Mouse (Mus musculus) neural tube, embryonic 11.5 days (tissue): ENCODE results near the gene 2010003K11Rik. TPM values are rescaled to one million over a fixed set of nuclear protein-coding genes. Genes with fewer than 3 reads are reported as not detected.
A peak's percentile ranks its signal among the peaks of the same experiment; 100 is the strongest.

Experiments used
- ATAC-seq: fragments of 200-750 bp; cut with Nextera tagmentation; 2 replicates; pipeline ENCODE4 v1.8.0; 2017; ENCODE audit warnings: moderate number of reproducible peaks, mild to moderate bottlenecking, moderate TSS enrichment, moderate library complexity; ENCODE audit not compliant: insufficient read depth, low FRiP score, low TSS enrichment
- DNase-seq: peaks from one replicate; pipeline ENCODE4 v3.0.0-alpha.2; 2015; ENCODE audit warnings: low spot score
- H3K27ac ChIP-seq: fragments of 300-500 bp; sonication (generic); 2 replicates; pipeline ENCODE4 v1.5.1; 2014; ENCODE audit warnings: low read depth, mild to moderate bottlenecking, low read length
- H3K27me3 ChIP-seq: fragments of 300-500 bp; sonication (generic); 2 replicates; pipeline ENCODE4 v1.6.1; 2014; ENCODE audit warnings: mild to moderate bottlenecking, low read length, mixed read lengths; ENCODE audit not compliant: control insufficient read depth, insufficient read depth
- H3K36me3 ChIP-seq: fragments of 300-500 bp; sonication (generic); 2 replicates; pipeline ENCODE4 v1.6.1; 2014; ENCODE audit warnings: mild to moderate bottlenecking, low read length, moderate library complexity, mixed read lengths; ENCODE audit not compliant: control insufficient read depth, insufficient read depth
- H3K4me1 ChIP-seq: fragments of 300-500 bp; sonication (generic); 2 replicates; pipeline ENCODE4 v1.6.1; 2014; ENCODE audit warnings: low read length, mixed read lengths; ENCODE audit not compliant: control insufficient read depth, insufficient read depth
- H3K4me2 ChIP-seq: fragments of 300-500 bp; sonication (generic); 2 replicates; pipeline ENCODE4 v1.6.1; 2014; ENCODE audit warnings: low read depth, mild to moderate bottlenecking, moderate library complexity
- H3K4me3 ChIP-seq: fragments of 300-500 bp; sonication (generic); 2 replicates; pipeline ENCODE4 v1.5.1; 2014; ENCODE audit warnings: low read depth, low read length
- H3K9ac ChIP-seq: fragments of 300-500 bp; sonication (generic); 2 replicates; pipeline ENCODE4 v1.6.1; 2014; ENCODE audit warnings: mild to moderate bottlenecking, low read length
- H3K9me3 ChIP-seq: fragments of 300-500 bp; sonication (generic); 2 replicates; pipeline ENCODE4 v1.6.1; 2016; ENCODE audit warnings: low read length; ENCODE audit not compliant: control insufficient read depth
- WGBS: fragments of 180-500 bp; shearing (Covaris S2); extraction: QIAGEN DNeasy Blood & Tissue Kit; methylation state at CpG from one replicate; pipeline ENCODE4 v1.1.7; 2014; 5-methylcytosine and 5-hydroxymethylcytosine counted together
- polyA plus RNA-seq: library from polyadenylated mRNA; unstranded; fragments of >200 nt; fragmentation: Nextera tagmentation; extraction: Ambion mirVana; gene quantifications from 2 replicates; pipeline ENCODE4 v1.2.1, GENCODE M21; 2014

Gene 2010003K11Rik
- polyA plus RNA-seq, 1 experiment from 2014 or later: not detected

GRCm38 (mm10) chr19:4476601-4477257, 21.7 kb downstream of the 2010003K11Rik start:
- peaks cover 25% of the 10 kb centered on the region for H3K27me3 ChIP-seq
- no peak overlapping the region for H3K27ac ChIP-seq
- H3K4me2 ChIP-seq: peak overlapping the region; percentile 92
- DNase-seq (peak; percentile 52), ATAC-seq (no peak)
- H3K9me3 ChIP-seq: no peaks in the 10 kb centered on the region
- H3K9ac ChIP-seq: peak overlapping the region; percentile 49
- under 1% methylated on average over 57 of the region's 70 CpGs for WGBS
- H3K36me3 ChIP-seq: no peaks in the 10 kb centered on the region
- H3K4me1 ChIP-seq: no peaks in the 10 kb centered on the region
- H3K4me3 ChIP-seq: peak overlapping the region; percentile 51

- WGBS: 78% methylated on average over 11 of the region's 11 CpGs
- H3K4me2 ChIP-seq: no peak overlapping the region
- H3K9ac ChIP-seq: no peak overlapping the region
- no peaks in the 10 kb centered on the region for H3K9me3 ChIP-seq
- no peak overlapping the region for H3K4me3 ChIP-seq
- H3K4me1 ChIP-seq: no peaks in the 10 kb centered on the region
- no peak for DNase-seq
- H3K27ac ChIP-seq: no peak overlapping the region
- H3K27me3 ChIP-seq: peaks cover 25% of the 10 kb centered on the region
- no peaks in the 10 kb centered on the region for H3K36me3 ChIP-seq
- ATAC-seq: no peak
Observed at GRCm38 (mm10) chr19:4475224-4475925, 23.0 kb downstream of the 2010003K11Rik start.

GRCm38 (mm10) chr19:4474739-4475138, 23.6 kb downstream of the 2010003K11Rik start:
- Histone ChIP-seq H3K4me3 (no peak overlapping the region), H3K27me3 (peaks cover 25% of the 10 kb centered on the region), H3K4me2 (no peak overlapping the region), H3K9me3 (no peaks in the 10 kb centered on the region), H3K27ac (no peak overlapping the region), H3K4me1 (no peaks in the 10 kb centered on the region), H3K36me3 (no peaks in the 10 kb centered on the region), H3K9ac (no peak overlapping the region)
- no peak for ATAC-seq
- WGBS: 62% methylated on average over 3 of the region's 3 CpGs
- no peak for DNase-seq

- Histone ChIP-seq H3K4me2 (no peak overlapping the region), H3K9ac (no peak overlapping the region), H3K27ac (no peak overlapping the region), H3K36me3 (no peaks in the 10 kb centered on the region), H3K27me3 (peaks cover 25% of the 10 kb centered on the region), H3K9me3 (no peaks in the 10 kb centered on the region), H3K4me3 (no peak overlapping the region), H3K4me1 (no peaks in the 10 kb centered on the region)
- DNase-seq (no peak), ATAC-seq (no peak)
- WGBS: 89% methylated on average over 5 of the region's 5 CpGs
Observed at GRCm38 (mm10) chr19:4473549-4473948, 24.8 kb downstream of the 2010003K11Rik start.

- Histone ChIP-seq H3K9ac (no peak overlapping the region), H3K4me2 (no peak overlapping the region), H3K36me3 (no peaks in the 10 kb centered on the region), H3K9me3 (no peaks in the 10 kb centered on the region), H3K4me3 (no peak overlapping the region), H3K27me3 (no peaks in the 10 kb centered on the region), H3K27ac (no peak overlapping the region), H3K4me1 (no peaks in the 10 kb centered on the region)
- DNase-seq (no peak), ATAC-seq (no peak)
- WGBS: 32% methylated on average over 5 of the region's 5 CpGs
Observed at GRCm38 (mm10) chr19:4468363-4468762, 30.0 kb downstream of the 2010003K11Rik start.

- Histone ChIP-seq H3K4me3 (no peak overlapping the region), H3K4me1 (no peaks in the 10 kb centered on the region), H3K9ac (no peak overlapping the region), H3K27me3 (no peaks in the 10 kb centered on the region), H3K27ac (no peak overlapping the region), H3K36me3 (no peaks in the 10 kb centered on the region), H3K9me3 (no peaks in the 10 kb centered on the region), H3K4me2 (no peak overlapping the region)
- no peak for ATAC-seq
- 81% methylated on average over 4 of the region's 4 CpGs for WGBS
- DNase-seq: no peak
Observed at GRCm38 (mm10) chr19:4464666-4465065, 33.7 kb downstream of the 2010003K11Rik start.

GRCm38 (mm10) chr19:4461981-4462380, 36.4 kb downstream of the 2010003K11Rik start:
- no peak overlapping the region for H3K4me2 ChIP-seq
- H3K4me3 ChIP-seq: no peak overlapping the region
- no peak overlapping the region for H3K9ac ChIP-seq
- H3K4me1 ChIP-seq: no peaks in the 10 kb centered on the region
- H3K9me3 ChIP-seq: no peaks in the 10 kb centered on the region
- no peaks in the 10 kb centered on the region for H3K27me3 ChIP-seq
- no peak overlapping the region for H3K27ac ChIP-seq
- 90% methylated on average over 8 of the region's 8 CpGs for WGBS
- H3K36me3 ChIP-seq: no peaks in the 10 kb centered on the region
- DNase-seq: no peak
- ATAC-seq: no peak

- Histone ChIP-seq H3K9me3 (no peaks in the 10 kb centered on the region), H3K4me2 (no peak overlapping the region), H3K27me3 (no peaks in the 10 kb centered on the region), H3K27ac (no peak overlapping the region), H3K9ac (no peak overlapping the region), H3K36me3 (no peaks in the 10 kb centered on the region), H3K4me3 (no peak overlapping the region), H3K4me1 (no peaks in the 10 kb centered on the region)
- 12% methylated on average over 11 of the region's 11 CpGs for whole genome bisulfite sequencing
- DNase-seq (peak; percentile 75), ATAC-seq (no peak)
Observed at GRCm38 (mm10) chr19:4456227-4456626, 42.2 kb downstream of the 2010003K11Rik start.
